Mouse (Mus musculus): ENCODE measurements at regions not wholly inside any gene's neighbourhood (a gene's known extent, or its start where the extent isn't known, plus 50 kb on each side); places are given as distances from the start of the nearest gene placed in this dataset.

GRCm38 (mm10) chr12:70523379-70523778 is 70.5 kb downstream of the Tmx1 start:
- DNase-seq (ENCODE audit: low read depth, low spot score), result no peak

- no peak for DNase-seq (ENCODE audit: low read depth, low spot score)
Observed at GRCm38 (mm10) chr12:70524703-70525102, 71.8 kb downstream of the Tmx1 start.

- DNase-seq (ENCODE audit: low read depth, low spot score), result no peak
Observed at GRCm38 (mm10) chr12:70531661-70532060, 78.8 kb downstream of the Tmx1 start.

GRCm38 (mm10) chr12:70532225-70532624 is 79.3 kb downstream of the Tmx1 start:
- no peak for DNase-seq (ENCODE audit: low read depth, low spot score)

GRCm38 (mm10) chr12:70532843-70533242 is 79.9 kb downstream of the Tmx1 start:
- DNase-seq (ENCODE audit: low read depth, low spot score), result no peak

GRCm38 (mm10) chr12:70533375-70533935 is 80.6 kb downstream of the Tmx1 start:
- no peak for DNase-seq (ENCODE audit: low read depth, low spot score)

GRCm38 (mm10) chr12:70539124-70539523 is 86.2 kb downstream of the Tmx1 start:
- no peak for DNase-seq (ENCODE audit: low read depth, low spot score)

- no peak for DNase-seq (ENCODE audit: low read depth, low spot score)
Observed at GRCm38 (mm10) chr12:70539856-70540255, 87.0 kb downstream of the Tmx1 start.

GRCm38 (mm10) chr12:70541432-70541831 is 88.5 kb downstream of the Tmx1 start:
- no peak for DNase-seq (ENCODE audit: low read depth, low spot score)

GRCm38 (mm10) chr12:70543299-70543698 is 90.4 kb downstream of the Tmx1 start:
- no peak for DNase-seq (ENCODE audit: low read depth, low spot score)

GRCm38 (mm10) chr12:70544326-70544725 is 91.4 kb downstream of the Tmx1 start:
- no peak for DNase-seq (ENCODE audit: low read depth, low spot score)

- DNase-seq (ENCODE audit: low read depth, low spot score), result no peak
Observed at GRCm38 (mm10) chr12:70544850-70545510, 92.1 kb downstream of the Tmx1 start.

GRCm38 (mm10) chr12:70547199-70547598 is 94.3 kb downstream of the Tmx1 start:
- no peak for DNase-seq (ENCODE audit: low read depth, low spot score)

GRCm38 (mm10) chr12:70549296-70549695 is 96.4 kb downstream of the Tmx1 start:
- DNase-seq (ENCODE audit: low read depth, low spot score), result no peak

GRCm38 (mm10) chr12:70553866-70554265 is 101.0 kb downstream of the Tmx1 start:
- DNase-seq (ENCODE audit: low read depth, low spot score), result no peak

GRCm38 (mm10) chr12:70554586-70554985 is 101.7 kb downstream of the Tmx1 start:
- no peak for DNase-seq (ENCODE audit: low read depth, low spot score)

- no peak for DNase-seq (ENCODE audit: low read depth, low spot score)
Observed at GRCm38 (mm10) chr12:70555723-70556122, 102.8 kb downstream of the Tmx1 start.

- no peak for DNase-seq (ENCODE audit: low read depth, low spot score)
Observed at GRCm38 (mm10) chr12:70556820-70557219, 103.9 kb downstream of the Tmx1 start.

GRCm38 (mm10) chr12:70563446-70563845 is 110.6 kb downstream of the Tmx1 start:
- no peak for DNase-seq (ENCODE audit: low read depth, low spot score)

- no peak for DNase-seq (ENCODE audit: low read depth, low spot score)
Observed at GRCm38 (mm10) chr12:70575665-70576064, 122.8 kb downstream of the Tmx1 start.

- DNase-seq (ENCODE audit: low read depth, low spot score), result no peak
Observed at GRCm38 (mm10) chr12:70577769-70578168, 124.9 kb downstream of the Tmx1 start.

GRCm38 (mm10) chr12:70579328-70579905 is 126.5 kb downstream of the Tmx1 start:
- no peak for DNase-seq (ENCODE audit: low read depth, low spot score)

- DNase-seq (ENCODE audit: low read depth, low spot score), result no peak
Observed at GRCm38 (mm10) chr12:70586181-70586580, 133.3 kb downstream of the Tmx1 start.
